Mouse (Mus musculus) heart, adult 11 months (tissue): Measurements from ENCODE around the gene Aig1.

Experiments
- DNase-seq: peaks from one replicate; pipeline ENCODE4 v3.0.0; 2022

The Aig1 gene

DNA sequence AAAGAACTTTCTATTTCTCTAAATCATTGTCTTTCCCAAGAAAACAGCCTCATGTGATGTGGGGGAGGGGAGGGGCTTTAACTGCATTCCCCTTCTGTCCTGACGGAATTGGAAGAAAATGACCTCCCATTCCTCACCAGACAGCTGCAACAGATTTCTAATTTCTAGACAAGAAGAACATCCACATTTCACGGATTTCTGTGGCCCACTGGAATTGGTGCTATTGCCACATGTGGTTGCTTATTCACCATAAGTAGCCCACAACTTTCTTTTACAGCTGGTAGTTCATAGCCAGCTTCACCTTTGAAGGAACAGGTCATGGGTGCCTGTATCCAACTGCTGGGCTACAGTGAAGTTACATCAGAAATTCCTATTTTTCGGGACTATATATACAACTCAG, 93.9 kb downstream of the Aig1 start:
- no peak for DNase-seq

DNA sequence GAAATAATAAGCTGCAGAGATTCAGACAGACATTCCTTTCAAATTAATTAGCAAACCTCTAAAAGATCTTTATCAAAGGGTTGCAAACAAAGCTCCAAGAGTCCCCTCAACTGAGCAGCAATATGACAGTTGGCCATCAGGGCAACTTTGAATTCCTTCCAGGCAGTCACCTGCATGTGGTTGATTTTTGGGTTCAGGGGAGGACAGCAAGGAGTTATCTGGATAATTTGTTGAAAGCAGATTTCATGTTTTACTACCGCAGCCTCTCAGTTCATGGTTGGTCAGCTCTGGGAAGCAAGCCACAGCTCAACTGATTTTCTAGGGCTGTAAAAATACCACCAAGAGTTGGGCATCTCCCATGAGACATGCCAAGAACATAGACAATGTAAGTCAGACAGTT, 98.1 kb downstream of the Aig1 start:
- no peak for DNase-seq

DNA sequence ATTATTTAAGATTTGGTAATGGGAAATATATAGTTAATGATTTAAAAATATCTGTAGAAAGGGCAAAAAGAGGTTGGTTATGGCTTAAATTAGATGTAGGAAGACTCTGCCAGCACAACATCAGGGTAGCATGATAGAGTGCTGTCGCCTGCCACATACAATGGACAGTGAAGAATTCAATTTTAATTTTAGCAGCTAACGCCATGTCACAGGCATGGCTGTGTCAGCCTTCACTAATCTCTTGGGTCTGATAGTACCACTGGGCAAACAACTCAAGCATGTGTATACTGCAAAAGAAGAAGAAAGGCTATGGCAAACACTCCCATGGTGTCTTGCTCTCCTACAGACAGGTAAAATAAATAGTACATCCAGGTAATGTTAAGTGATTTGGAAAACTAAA, 99.0 kb downstream of the Aig1 start:
- DNase-seq, result peak; percentile 91

DNA sequence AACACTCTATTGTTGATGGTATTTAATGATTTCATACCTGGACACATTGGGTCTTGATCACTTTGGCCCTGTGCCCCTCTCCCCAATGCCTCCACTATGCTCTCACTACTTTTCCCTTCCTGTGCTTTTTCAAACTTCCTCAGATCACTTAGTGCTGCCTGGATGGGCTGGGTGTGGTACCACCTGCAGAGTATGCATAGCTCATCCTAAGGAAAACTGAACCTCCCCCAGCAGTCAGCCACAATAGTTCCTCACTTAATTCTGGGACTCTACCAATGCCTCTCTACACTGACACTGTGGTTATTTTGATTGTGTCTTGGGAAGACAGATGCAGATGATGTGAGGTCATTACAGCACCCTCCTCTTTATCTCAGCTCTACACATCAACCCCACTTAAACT, 99.9 kb downstream of the Aig1 start:
- DNase-seq, result no peak

DNA sequence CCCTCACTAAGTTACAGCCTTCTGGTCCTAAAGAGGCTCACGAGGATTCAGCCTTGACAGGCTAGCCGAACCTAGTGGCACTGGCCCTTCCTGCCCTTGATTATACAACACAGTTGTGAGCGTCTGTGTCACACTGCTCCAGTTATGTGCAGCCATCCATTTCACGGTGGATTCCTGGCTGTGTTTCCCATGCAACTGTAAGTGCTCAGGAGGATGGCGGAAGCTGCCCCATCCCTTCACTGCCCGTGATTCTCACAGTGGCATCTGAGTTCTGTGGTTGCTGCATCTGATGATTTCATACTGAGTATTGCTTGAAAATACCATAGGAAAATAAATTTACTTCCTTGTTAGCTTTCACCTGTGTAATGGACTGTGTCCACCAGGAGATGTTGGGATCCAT, 101.7 kb downstream of the Aig1 start:
- DNase-seq, result no peak

DNA sequence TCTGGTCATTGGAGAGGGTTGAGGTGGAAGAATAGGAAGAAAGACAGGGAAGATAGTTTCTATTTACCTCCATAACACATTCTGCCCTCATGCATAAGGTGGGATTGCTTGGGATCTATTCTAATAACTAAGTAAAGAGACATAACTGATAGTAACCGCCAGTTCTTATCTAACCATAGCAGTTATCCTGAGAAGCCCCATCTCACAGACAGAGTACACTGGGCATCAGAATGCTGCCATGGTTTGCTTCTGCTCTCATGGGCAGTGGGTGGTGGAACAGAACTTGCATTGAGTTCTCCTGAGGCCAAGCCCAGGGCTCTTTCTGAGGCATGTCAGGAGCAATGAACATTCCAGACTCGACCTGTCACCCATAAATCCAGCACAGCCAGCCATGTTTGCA, 105.6 kb downstream of the Aig1 start:
- DNase-seq, result no peak

DNA sequence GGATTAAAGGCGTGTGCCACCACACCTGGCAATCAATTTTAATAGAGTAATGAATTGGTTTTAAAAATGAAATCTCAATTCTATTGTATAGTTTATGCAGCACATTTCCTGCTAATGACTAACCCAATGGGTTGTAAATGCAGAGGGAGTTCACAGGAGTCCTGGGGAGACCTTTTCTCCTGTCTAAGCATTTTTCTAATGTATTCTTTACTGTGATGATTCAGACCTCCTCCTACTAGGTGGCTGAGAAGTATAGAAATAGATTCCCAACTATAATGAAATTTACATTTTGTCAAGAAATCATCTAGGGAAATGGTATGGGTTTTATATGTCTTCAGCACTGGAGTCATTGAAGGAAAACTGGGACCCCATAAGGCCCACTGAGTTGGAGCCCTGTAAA, 114.1 kb downstream of the Aig1 start:
- DNase-seq, result no peak

DNA sequence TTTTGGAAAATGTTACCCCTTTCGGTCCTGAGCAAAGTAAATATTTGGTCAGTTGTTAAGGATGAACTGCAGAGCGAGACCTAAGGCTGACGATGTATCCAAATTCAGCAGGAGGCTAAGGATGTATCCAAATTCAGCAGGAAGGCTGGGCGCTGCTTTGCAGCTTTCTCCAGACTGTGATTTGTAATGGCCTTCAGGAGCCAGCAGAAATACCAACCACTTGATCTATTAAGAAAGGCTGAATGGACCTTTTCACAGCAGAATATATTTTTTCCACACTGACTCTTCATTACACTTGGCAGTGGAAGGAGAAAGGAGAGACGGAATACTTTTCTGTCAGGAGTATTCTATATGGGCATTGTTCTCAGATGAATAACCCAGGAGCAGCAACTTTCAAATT, 115.0 kb downstream of the Aig1 start:
- no peak for DNase-seq

DNA sequence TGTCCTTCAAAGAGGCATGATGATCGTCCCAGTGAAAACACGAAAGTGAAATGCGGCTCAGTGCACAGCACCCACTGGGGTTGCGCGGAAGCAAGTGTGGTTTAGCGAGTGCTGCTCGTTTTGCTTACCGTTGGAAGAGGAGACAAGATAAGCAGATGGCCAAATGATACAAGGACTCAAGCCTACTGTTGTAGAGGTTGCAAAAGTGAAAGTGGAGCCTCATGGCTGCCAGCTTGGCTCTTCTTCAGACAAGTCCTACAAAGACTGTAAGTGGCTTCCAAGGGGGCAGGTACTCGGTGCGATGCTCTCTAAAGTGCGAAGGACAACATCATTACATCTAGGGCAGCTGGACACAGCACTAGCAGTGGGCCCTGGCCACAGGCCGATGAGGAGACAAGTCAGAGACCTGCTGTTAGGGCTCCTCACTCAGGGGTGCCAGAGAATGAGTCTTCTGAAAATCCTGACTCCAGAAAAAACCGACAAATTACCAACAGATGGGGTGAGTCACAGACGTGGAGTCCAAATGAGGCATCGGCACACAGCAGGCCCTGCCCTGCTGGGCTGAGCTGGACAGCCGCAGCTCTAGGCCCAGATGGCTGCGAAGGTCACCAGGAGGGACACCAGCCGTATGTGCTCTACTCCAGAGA, 129.2 kb downstream of the Aig1 start:
- peak; percentile 94 for DNase-seq

DNA sequence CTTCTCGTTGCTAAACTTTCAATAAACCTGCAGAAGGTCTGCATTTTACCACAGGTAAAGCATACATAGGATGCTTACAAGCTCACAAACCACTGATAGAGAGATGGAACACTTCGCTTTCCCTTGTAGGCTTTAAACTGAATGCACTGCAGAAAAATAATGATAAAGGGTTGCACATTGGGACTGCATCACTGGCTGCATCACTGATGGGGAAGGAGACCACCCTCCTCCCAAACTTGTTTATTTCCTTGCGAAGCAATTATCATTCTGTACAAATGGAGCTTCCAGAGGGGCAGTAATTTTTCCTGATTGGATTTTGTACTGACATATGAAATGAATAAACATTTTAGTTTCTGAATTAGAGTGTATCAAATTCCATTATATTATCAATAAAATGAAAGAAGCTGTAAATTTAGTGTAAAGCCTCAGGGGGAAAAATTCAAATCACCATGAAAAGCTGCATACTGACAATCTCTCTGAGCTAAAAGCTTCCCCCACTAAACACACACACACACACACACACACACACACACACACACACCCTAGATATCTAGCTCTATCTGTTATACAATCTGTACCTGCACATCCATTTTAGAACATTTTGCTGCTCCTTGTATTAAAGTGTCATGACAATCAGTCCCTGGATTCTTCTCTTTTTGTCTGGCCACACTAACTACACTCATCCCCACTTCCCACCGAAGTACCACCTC, 138.6 kb downstream of the Aig1 start:
- no peak for DNase-seq

DNA sequence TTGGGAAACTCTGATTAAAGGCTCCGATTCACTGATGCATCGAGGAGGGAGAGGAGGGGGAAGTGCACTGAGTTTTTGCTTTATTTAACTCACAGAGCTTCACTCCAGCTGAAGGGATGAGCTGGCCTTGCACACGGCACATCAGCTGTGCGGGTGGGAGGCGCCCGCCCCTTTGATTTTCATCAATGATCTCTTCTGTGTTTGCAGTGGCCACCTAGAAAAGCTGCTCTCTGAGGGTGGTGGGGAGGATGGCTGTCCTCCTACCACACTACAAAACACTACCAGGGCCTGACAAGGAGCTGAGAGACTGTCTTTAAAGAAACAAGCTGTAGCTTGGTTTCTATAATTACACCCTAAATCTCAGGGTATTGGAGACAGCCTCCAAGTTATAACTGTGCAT, 141.1 kb downstream of the Aig1 start:
- no peak for DNase-seq

DNA sequence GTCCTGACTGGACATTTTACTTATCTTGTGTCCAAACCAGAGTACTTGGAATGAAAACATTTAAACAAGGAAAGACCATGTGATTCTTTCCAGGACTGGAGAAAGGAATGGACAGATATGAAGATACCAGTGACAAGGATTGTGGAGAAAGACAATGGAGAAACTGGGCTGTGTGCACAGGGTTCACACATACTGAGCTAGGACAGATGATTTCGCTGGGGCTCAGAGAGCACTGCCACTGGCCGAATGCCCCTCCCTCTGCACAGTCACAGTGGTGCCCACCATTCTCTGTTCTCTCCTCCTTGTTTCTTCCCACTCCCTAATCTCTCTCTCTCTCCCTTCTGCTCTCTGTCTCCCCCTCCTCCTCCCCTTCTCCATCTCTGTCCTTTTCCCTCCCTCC, 142.6 kb downstream of the Aig1 start:
- no peak for DNase-seq

DNA sequence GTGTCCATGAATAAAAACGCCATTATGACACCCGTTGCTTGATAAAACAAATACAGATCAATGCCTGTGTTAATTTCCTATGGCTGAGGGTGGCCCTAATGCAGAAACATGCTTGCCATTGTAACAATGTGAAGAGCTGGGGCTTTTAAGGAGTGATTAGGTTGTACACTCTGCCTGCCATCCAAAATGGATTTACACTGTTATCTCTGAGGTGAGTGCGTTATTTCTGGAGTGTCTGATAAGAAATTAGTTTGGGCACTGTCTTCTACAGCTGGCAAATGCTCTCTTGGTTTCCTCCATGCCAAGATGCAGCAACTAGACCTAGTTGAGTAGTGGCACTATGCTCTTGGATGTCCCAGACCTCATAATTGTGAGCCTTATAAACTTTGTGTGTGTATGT, 143.5 kb downstream of the Aig1 start:
- no peak for DNase-seq

DNA sequence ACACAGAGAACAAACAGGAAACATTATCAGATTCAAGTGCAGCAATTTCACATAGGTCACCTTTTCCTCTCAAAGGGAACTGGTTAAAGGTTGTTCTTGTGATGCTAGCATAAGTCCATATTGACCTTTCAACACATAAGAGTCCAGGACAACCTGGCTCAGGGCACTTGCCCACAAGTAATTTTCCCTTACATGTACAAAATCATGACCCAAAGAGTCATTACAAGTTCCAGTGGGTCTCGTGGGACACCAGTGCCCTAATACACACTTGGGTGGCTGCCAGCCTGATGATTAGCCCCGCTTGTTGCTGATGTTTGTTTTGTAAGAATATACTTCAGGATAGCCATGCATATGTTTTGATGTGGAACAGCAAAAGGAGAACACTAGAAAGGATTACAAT, 152.6 kb downstream of the Aig1 start:
- peak; percentile 92 for DNase-seq

DNA sequence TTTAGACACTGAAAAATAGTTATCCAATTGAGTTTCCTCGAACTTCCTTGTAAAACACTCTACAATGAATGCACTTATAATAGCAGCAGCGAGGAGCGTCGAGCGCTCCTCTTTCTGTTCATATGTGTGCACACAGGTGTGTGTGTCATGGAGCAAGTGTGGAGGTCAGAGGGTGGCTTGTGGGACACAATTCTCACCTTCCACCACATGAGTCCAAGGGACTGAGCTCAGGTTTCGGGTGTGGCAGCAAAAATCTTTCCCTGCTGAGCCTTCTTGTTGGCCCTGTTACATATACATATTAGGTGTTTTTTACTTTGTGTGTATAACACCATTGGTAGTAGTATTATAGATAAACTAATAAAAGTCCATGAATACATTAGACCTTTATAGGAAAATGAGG, 153.2 kb downstream of the Aig1 start:
- DNase-seq, result no peak

DNA sequence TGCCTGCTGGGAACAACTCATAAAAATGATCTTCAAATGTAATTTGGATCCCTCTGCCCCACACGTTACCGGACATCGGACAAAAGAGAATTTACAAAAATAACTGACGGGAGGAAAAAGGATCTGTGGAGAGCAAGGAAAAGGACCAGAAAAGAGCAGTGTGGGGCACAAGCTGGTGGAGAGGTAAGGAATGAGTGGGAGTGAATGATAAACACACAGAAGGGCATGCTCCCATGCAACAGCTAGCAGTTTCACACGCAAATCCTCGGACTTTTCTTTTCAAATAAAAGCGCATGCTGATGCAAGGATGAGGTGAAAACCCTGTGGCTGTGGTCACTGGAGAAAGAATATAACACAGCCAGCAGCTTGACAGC, 153.9 kb downstream of the Aig1 start:
- no peak for DNase-seq

DNA sequence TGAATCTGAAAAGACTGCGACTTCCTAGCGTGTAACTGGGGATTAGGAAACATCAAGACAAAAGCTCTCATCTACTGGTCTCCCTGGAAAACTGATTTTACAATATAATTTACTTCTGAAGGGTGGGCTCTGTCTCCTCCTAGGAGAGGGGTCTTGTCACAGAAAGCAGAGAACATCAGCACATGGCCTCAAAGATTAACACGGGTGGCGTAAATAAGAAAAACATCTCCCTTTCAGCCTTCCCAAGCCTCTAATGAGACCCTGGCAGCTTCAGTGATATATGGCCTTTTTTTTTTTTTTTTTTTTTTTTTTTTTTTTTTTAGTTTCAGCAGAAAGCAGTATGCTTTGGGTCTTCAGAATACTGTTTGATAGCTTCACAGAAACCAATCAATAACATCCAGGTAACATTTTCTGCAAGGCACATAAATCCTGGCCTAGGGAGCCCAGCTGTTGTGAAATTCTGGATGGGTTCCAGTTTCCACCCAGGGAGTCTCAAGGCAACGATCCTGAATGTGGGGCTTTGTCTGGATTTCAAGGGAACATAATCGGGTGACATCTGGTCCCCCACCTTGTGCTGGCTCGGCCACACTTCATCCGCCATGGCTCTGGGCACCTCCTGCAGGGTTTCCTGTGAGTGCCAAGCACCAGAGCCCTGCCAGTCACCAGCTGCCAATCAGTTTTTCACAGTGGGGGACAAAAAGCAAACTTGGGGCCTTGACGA, 154.4 kb downstream of the Aig1 start:
- peak; percentile 93 for DNase-seq

DNA sequence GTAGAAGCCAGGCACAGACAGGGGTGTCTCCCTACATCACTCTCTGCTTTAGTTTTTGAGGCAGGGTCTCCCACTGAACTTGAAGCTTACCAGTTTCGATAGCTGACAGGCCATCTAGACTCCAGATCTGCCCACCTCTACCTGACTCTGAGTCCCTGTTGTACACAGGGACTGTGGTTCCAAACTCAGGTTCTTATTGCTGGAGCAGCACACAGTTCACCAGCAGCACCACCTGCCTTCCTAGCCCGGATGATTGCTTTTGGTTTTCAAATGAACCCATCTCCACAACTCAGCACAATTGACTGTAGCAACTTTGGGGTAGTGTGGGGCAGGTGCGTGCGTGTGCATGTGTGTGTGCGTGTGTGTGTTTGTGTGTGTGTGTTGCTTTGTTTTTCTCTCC, 155.1 kb downstream of the Aig1 start:
- DNase-seq, result peak; percentile 79

DNA sequence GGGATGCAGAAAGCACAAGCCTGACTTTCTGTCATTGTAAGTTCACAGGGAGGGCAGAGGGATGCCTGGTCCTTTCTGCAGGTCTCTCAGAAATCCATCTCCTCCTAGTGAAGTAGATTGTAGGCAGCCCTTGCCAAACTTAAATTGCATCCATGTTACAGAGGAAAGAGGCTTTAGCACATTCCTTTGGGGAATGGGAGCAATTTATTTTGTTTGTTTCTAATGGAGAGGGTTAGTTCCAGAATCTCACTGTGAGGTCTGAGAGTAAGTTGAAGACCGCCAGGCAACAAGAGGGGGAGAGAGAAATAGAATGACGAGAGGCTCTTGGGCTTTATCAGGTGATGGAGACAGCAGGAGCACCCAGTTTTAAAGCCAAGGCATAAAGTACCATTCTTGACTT, 155.7 kb downstream of the Aig1 start:
- DNase-seq, result peak; percentile 23

DNA sequence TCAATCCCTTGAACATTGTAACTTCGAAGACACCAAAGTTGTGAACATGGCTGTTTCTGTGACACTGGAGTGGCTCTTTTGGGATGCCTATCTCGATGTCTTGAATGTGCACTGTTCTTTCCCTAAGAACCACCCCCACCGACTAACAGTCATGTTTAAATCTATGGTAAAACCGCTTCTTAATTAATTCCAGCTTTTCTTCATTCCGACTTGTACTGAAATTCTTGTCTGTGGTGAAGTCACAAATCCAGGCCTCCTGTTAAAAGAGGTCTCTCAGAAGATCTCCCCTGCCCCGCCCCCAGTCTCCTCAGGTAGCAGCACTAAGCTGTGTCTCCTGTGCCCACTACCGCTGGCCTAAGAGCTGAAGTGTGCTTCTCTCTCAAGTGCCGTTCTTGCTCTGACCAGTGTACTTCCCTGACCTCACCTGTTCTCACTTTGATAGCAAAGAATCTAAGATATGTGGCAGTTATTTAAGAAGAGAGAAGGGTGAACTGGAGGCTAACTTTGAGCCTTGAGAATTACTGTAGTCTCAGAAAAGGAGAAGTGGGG, 157.4 kb downstream of the Aig1 start:
- DNase-seq, result peak; percentile 68

DNA sequence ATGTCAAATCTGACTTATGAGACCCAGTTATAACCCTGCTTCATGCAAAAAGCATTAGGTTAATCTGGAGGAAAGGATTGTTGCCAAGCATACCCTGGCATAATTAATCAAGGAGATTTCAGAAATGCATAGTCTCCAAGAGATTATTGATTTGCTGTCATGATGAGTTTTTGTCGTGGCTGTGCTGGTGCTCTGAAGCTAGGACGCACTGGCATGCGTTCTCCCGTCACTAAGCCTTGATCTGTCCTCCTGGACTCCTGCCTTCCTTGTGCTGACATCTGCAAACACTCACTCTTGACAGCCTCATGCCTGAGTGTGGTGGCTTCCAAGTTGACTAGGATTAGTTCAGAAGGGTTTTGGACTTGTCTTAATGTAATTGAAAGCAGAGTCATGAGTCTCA, 163.0 kb downstream of the Aig1 start:
- DNase-seq, result peak; percentile 95

DNA sequence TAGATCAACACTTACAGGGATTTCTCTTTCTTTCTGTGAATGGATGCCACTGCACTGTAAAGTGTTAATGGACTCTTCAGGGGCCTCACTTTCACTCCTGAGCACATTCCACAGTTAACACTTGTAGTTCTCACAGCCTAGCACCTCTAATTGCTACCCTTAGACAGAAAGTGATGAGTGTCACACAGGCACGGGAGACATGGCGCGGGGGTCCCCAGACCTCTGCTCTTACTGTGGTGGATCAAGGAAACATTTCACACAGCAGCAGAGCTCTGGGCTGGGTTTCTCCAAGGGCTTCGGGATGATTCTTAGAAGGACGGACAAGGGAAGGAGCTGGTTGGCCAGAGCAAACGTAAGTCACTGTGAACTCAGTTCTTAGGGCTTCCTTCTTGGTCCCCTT, 166.1 kb downstream of the Aig1 start:
- peak; percentile 52 for DNase-seq

DNA sequence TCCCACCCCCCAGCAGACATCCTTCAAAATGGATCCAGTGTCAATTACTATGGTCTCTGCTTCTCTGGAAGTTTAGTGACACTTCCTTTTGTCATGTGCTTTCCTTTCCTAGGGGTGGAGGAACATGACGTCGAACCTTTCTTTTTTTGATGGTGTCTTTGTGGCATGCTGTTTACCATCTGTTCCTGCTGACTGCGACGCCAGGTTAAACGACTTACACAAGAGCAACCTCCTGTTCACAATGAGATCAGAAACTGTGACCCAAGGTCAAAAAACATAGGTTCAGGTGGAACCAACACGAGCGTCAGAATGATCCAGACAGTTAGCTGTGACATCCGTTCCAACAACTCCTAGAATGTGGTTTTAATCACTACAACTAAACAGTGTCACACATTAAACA, 166.7 kb downstream of the Aig1 start:
- peak; percentile 34 for DNase-seq

DNA sequence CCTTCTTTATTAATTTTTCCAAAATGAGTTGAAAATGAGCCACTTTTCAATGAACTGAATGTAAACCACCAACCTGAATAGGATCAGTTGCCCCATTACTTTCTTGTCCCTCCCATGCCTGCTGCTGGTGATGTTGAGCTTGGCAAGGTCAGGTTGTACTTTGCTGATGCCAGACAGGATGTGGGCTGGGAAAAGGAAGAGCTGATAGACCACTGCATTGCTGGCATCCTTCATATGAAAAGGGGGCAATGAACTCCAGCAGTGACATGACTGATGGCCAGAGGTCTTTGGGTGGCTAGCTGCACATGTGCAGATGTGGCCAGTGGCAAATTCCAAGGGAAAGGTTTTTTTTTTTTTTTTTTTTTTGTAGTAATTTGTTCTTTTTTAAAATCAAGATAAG, 172.5 kb downstream of the Aig1 start:
- peak; percentile 92 for DNase-seq
